Mouse (Mus musculus) megakaryocyte, embryonic 14.5 days (primary cell): ENCODE data around the gene Sspo. TPM values are rescaled to one million over a fixed set of nuclear protein-coding genes. Genes with fewer than 3 reads are reported as not detected.
"Not testable (repeated sequence)": the region's sequence is repeated elsewhere in the genome, so short reads cannot be mapped to it uniquely, and the experiment has no call there.

ENCODE experiments used
- H3K27me3 ChIP-seq: replicated peaks from 2 replicates; pipeline ENCODE3; 2012; ENCODE audit warnings: inconsistent platforms
- H3K36me3 ChIP-seq: replicated peaks from 2 replicates; pipeline ENCODE3; 2012; ENCODE audit warnings: low read length, inconsistent platforms, mixed read lengths
- H3K4me1 ChIP-seq: 2 replicates; pipeline ENCODE4 v1.6.1; 2012; ENCODE audit warnings: inconsistent platforms
- H3K4me3 ChIP-seq: replicated peaks from 2 replicates; pipeline ENCODE3; 2012; ENCODE audit warnings: moderate library complexity, mild to moderate bottlenecking, inconsistent platforms
- H3K9me3 ChIP-seq: 2 replicates; pipeline ENCODE4 v1.6.1; 2012; ENCODE audit warnings: inconsistent platforms
- FLI1 ChIP-seq: IDR thresholded peaks from 2 replicates; pipeline ENCODE4 v1.6.1; 2012; ENCODE audit warnings: low read length, inconsistent platforms, mixed read lengths
- GATA1 ChIP-seq: IDR thresholded peaks from 3 replicates; pipeline ENCODE4 v1.6.1; 2012; ENCODE audit warnings: mixed read lengths, low read length, inconsistent platforms, borderline replicate concordance
- polyA plus RNA-seq: library from polyadenylated mRNA; stranded (reverse); fragments of >175 nt; gene quantifications from 2 replicates; pipeline ENCODE4 v1.2.3, GENCODE M21; 2012; ENCODE audit warnings: low replicate concordance; ENCODE audit not compliant: insufficient read depth

Sspo gene
- polyA plus RNA-seq, 1 experiment = not detected

- no peak for TF ChIP-seq FLI1
- TF ChIP-seq GATA1 = no peak
- Histone ChIP-seq H3K36me3 (peaks cover 8% of the 10 kb centered on the region), H3K4me1 (peaks cover 16% of the 10 kb centered on the region), H3K27me3 (peaks cover 36% of the 10 kb centered on the region), H3K4me3 (no peak overlapping the region), H3K9me3 (no peaks in the 10 kb centered on the region)
These were observed 60.1 kb downstream of the Sspo start for GRCm38 (mm10) chr6:48508087-48508486.

DNA sequence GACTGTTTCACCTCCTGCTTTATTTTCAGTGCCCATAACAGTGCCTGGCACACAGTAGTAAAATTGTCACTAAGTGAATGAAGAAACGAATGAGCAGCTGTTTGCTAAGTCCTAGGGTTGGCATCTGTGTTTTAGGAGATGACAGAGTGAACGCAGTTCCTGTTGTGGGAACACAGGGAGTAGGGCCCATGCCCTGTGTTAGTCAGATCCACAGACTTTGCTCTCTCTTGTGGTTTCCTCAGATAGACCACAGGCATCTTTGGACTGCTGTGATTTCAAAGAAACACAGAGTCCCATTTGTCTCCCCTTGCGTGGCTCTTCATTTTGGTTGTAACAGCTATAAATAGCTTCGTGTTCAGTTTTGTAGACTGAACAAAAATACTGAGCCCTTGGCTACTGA lies 62.4 kb downstream of the Sspo start:
- Histone ChIP-seq H3K4me1 (peaks cover 2% of the 10 kb centered on the region; the same call in 1 of the 2 replicates), H3K36me3 (peaks cover 15% of the 10 kb centered on the region), H3K27me3 (peaks cover 39% of the 10 kb centered on the region), H3K9me3 (no peaks in the 10 kb centered on the region), H3K4me3 (no peak overlapping the region)
- no peak for TF ChIP-seq FLI1
- TF ChIP-seq GATA1 = no peak

- no peak for TF ChIP-seq GATA1
- TF ChIP-seq FLI1 = no peak
- H3K9me3 ChIP-seq = peaks cover 9% of the 10 kb centered on the region
These were observed 63.8 kb downstream of the Sspo start for GRCm38 (mm10) chr6:48511861-48512260.

GRCm38 (mm10) chr6:48524882-48525281 lies 76.9 kb downstream of the Sspo start:
- H3K4me1 ChIP-seq, H3K9me3 ChIP-seq, H3K4me3 ChIP-seq: not testable (repeated sequence)
- H3K36me3 ChIP-seq = peaks cover 19% of the 10 kb centered on the region
- H3K27me3 ChIP-seq = peaks cover 31% of the 10 kb centered on the region

More at GRCm38 (mm10) chr6:48511861-48512260, 63.8 kb downstream of the Sspo start:
- Histone ChIP-seq H3K4me1 (peaks cover 2% of the 10 kb centered on the region; the same call in 1 of the 2 replicates), H3K4me3 (no peak overlapping the region), H3K36me3 (peaks cover 28% of the 10 kb centered on the region), H3K27me3 (peaks cover 34% of the 10 kb centered on the region)

GRCm38 (mm10) chr6:48527901-48528300 lies 79.9 kb downstream of the Sspo start:
- Histone ChIP-seq H3K4me1 (peaks cover 29% of the 10 kb centered on the region), H3K4me3 (no peak overlapping the region), H3K27me3 (peaks cover 60% of the 10 kb centered on the region), H3K9me3 (no peaks in the 10 kb centered on the region), H3K36me3 (peaks cover 31% of the 10 kb centered on the region)
- no peak for TF ChIP-seq FLI1
- no peak for TF ChIP-seq GATA1

DNA sequence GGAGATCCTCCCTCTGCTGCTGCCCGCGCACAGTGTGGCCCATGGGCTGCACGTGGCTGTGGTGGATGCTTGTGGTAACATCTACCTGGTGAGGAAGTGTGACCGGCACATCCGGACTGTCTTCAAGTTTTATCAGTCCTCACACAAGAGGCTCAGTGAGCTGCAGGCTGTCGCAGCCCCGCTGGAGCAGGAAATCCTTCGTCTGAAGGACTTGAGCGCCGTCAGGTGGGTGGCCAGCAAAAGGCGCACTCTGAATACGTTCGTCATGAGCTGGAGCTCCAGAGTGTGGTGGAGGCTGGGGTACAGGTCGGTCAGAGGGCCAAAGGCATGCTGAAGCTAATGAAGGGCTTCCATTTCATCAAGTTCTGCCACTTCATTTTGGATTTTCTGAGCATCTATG lies 81.2 kb downstream of the Sspo start:
- TF ChIP-seq GATA1 (no peak), FLI1 (no peak)
- no peak overlapping the region for H3K4me3 ChIP-seq
- peaks cover 73% of the 10 kb centered on the region for H3K27me3 ChIP-seq
- H3K9me3 ChIP-seq = no peaks in the 10 kb centered on the region
- H3K36me3 ChIP-seq = peaks cover 32% of the 10 kb centered on the region
- peaks cover 29% of the 10 kb centered on the region for H3K4me1 ChIP-seq

DNA sequence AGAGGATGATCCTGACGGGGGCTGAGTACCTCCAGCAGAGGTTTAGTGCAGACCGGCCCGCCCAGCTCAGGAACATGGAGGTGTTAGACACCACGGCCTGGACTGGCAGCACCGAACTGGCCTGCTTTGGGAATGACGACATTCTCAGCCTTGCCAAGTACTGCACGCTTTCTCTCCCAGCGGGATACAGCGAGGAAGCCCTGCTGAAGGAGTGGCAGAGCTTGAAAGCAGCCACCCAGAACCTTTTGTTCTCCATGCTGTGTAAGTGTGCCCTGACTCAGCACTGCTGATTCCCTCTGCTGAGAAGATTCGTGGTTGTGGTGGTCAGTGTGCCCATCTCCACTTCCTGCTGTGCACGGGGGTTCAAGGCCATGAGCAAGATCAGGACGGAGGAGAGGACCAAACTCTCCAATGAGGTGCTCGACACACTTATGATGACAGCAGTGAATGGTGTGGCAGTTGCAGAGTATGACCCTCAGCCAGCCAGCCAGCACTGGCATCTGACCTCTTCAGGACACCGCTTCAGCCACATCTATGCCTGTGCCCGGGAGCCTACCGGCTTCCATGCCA lies 81.9 kb downstream of the Sspo start:
- no peak overlapping the region for H3K4me3 ChIP-seq
- no peak for TF ChIP-seq GATA1
- no peak for TF ChIP-seq FLI1
- H3K4me1 ChIP-seq = peaks cover 29% of the 10 kb centered on the region
- H3K9me3 ChIP-seq = no peaks in the 10 kb centered on the region
- peaks cover 79% of the 10 kb centered on the region for H3K27me3 ChIP-seq
- peaks cover 32% of the 10 kb centered on the region for H3K36me3 ChIP-seq

DNA sequence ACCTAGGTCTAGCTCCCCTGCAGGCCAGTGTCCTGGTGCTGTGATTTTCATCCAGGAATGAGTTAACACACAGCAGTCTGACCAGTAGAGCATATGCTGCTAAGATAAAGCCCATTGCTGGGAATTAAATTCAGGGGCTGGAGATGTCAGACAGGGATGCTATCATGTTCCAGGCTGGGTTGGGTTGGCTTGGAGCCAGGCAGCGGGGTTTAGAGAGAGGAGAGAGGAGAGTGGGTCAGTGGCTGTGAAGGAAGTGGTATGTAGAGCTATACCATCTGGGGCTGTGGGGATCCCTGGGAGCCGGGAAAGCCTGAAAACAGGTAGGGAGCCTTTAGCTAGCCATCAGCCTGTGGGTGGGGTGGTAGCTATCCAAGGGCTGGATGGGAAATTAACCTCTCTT lies 82.8 kb downstream of the Sspo start:
- Histone ChIP-seq H3K36me3 (peaks cover 32% of the 10 kb centered on the region), H3K9me3 (no peaks in the 10 kb centered on the region), H3K4me1 (peaks cover 29% of the 10 kb centered on the region), H3K4me3 (no peak overlapping the region), H3K27me3 (peaks cover 88% of the 10 kb centered on the region)
- TF ChIP-seq FLI1 = no peak
- TF ChIP-seq GATA1 = no peak

- Histone ChIP-seq H3K4me1 (peaks cover 54% of the 10 kb centered on the region), H3K36me3 (peaks cover 21% of the 10 kb centered on the region), H3K9me3 (no peaks in the 10 kb centered on the region)
These were observed 85.4 kb downstream of the Sspo start for GRCm38 (mm10) chr6:48533475-48533874.

GRCm38 (mm10) chr6:48534913-48535312 lies 86.9 kb downstream of the Sspo start:
- Histone ChIP-seq H3K36me3 (peaks cover 13% of the 10 kb centered on the region), H3K9me3 (no peaks in the 10 kb centered on the region), H3K4me1 (peaks cover 47% of the 10 kb centered on the region), H3K4me3 (no peak overlapping the region), H3K27me3 (peaks cover 85% of the 10 kb centered on the region)
- TF ChIP-seq FLI1 = no peak
- TF ChIP-seq GATA1 = no peak

More at GRCm38 (mm10) chr6:48533475-48533874, 85.4 kb downstream of the Sspo start:
- Histone ChIP-seq H3K4me3 (no peak overlapping the region), H3K27me3 (peaks cover 95% of the 10 kb centered on the region)
- TF ChIP-seq GATA1 = no peak
- TF ChIP-seq FLI1 = no peak

GRCm38 (mm10) chr6:48536091-48536490 lies 88.1 kb downstream of the Sspo start:
- Histone ChIP-seq H3K27me3 (peaks cover 73% of the 10 kb centered on the region), H3K4me1 (peaks cover 36% of the 10 kb centered on the region), H3K4me3 (no peak overlapping the region), H3K9me3 (no peaks in the 10 kb centered on the region), H3K36me3 (peaks cover 13% of the 10 kb centered on the region)
- no peak for TF ChIP-seq GATA1
- no peak for TF ChIP-seq FLI1
